Comparison of ENCODE assay signal across 25 mouse cellular contexts in genomic region chr14:31936581-31936980, GRCm38 (mm10).
"Had no signal": no experiment of that assay in that cellular context is flagged by ENCODE, and none has a peak within 500 bp of the region (broad histone marks: within the 10 kb centered on the region; RNA-seq: fewer than 3 reads in every experiment).

No protein-coding gene starts in this region.

- DNase-seq: gastrocnemius, adult 2 months; gastrocnemius, postnatal 10 days; gastrocnemius, postnatal 25 days; heart, adult 2 months; heart, postnatal 14 days; heart, postnatal 4 days; kidney, adult 18-20 months; kidney, adult 8-10 months; kidney, postnatal 10 days; kidney, postnatal 25 days; kidney, postnatal 4 days; liver had no signal

- H3K36me3 ChIP-seq: heart, embryonic 13.5 days; heart, embryonic 15.5 days; hindbrain, embryonic 10.5 days; hindbrain, embryonic 12.5 days; limb, embryonic 10.5 days; limb, embryonic 12.5 days had no signal

- ATAC-seq: hindbrain, embryonic 16.5 days; inflammation-experienced regulatory T-cells, adult 6 months; intestine, embryonic 16.5 days had no signal

- H3K27ac ChIP-seq: gastrocnemius, adult 2 months; heart, adult 2 months; heart, embryonic 15.5 days; hindbrain, embryonic 12.5 days; layer of hippocampus, adult 2 months; left cerebral cortex, adult 2 months; limb, embryonic 10.5 days; limb, embryonic 12.5 days had no signal

- H3K9me3 ChIP-seq: heart, embryonic 13.5 days; heart, embryonic 15.5 days; limb, embryonic 10.5 days; limb, embryonic 12.5 days had no signal

- H3K4me2 ChIP-seq: heart, embryonic 11.5 days; heart, embryonic 13.5 days; heart, embryonic 15.5 days; hindbrain, embryonic 12.5 days; hindbrain, embryonic 14.5 days; limb, embryonic 12.5 days had no signal

- H3K27me3 ChIP-seq: heart, embryonic 13.5 days; heart, embryonic 15.5 days; hindbrain, embryonic 12.5 days; limb, embryonic 12.5 days had no signal

- H3K4me3 ChIP-seq: gastrocnemius, adult 2 months; heart, adult 2 months; heart, embryonic 13.5 days; heart, embryonic 15.5 days; hindbrain, embryonic 10.5 days; hindbrain, embryonic 12.5 days; layer of hippocampus, adult 2 months; left cerebral cortex, adult 2 months; limb, embryonic 10.5 days; limb, embryonic 12.5 days had no signal

- H3K9ac ChIP-seq: heart, embryonic 13.5 days; heart, embryonic 15.5 days; hindbrain, embryonic 12.5 days; hindbrain, embryonic 14.5 days; limb, embryonic 12.5 days had no signal
